Mouse (Mus musculus): Measurements from ENCODE around the gene Cyp2c54. TPM values are rescaled to one million over a fixed set of nuclear protein-coding genes. Genes with fewer than 3 reads are reported as not detected.
"Not testable (repeated sequence)": the region's sequence is repeated elsewhere in the genome, so short reads cannot be mapped to it uniquely, and the experiment has no call there.

Gene Cyp2c54
- not detected in 2 replicates for polyA plus RNA-seq (2015; fragmentation: Nextera tagmentation; extraction: Ambion mirVana)

- Histone ChIP-seq H3K4me3 (ENCODE audit: low read length) (no peak within 1 kb of the TSS), H3K27me3 (ENCODE audit: control insufficient read depth, insufficient read depth, low read length) (no peaks in the 10 kb centered on the region), H3K27ac (ENCODE audit: low read length) (no peak within 1 kb of the TSS), H3K36me3 (ENCODE audit: control insufficient read depth, insufficient read depth) (no peaks in the 10 kb centered on the region), H3K4me2 (ENCODE audit: low read depth, low read length) (no peak within 1 kb of the TSS), H3K4me1 (ENCODE audit: control insufficient read depth, insufficient read depth, low read length) (no peaks in the 10 kb centered on the region), H3K9ac (ENCODE audit: low read length) (no peak within 1 kb of the TSS), H3K9me3 (replicated peaks; ENCODE audit: control insufficient read depth, low read length) (no peaks in the 10 kb centered on the region)
- no peak for ATAC-seq (replicated peaks; ENCODE audit: extremely low read depth, insufficient read depth, low FRiP score)
Measured at GRCm38 (mm10) chr19:40073701-40074100, at the start of gene Cyp2c54. Gene Cyp2c54 (minus strand): TSS chr19:40073827.

DNA sequence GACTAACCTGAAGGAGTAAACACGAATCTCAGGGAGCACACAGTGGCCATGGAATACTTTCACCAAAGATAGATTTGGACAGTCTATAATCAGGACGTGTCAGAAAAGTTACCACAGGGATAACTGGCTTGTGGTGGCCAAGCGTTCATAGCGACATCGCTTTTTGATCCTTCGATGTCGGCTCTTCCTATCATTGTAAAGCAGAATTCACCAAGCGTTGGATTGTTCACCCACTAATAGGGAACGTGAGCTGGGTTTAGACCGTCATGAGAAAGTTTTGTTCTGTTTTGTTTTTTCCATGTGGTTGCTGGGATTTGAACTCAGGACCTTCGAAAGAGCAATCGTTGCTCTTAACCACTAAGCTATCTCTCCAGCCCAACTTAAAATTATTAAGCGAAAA, 46.0 kb upstream of the Cyp2c54 start:
- 76% methylated on average over 13 of the region's 13 CpGs for WGBS
- H3K4me3 ChIP-seq (ENCODE audit: low read length); H3K4me1 ChIP-seq (ENCODE audit: control insufficient read depth, insufficient read depth, low read length); H3K27ac ChIP-seq (ENCODE audit: low read length); H3K4me2 ChIP-seq (ENCODE audit: low read depth, low read length); ATAC-seq (replicated peaks; ENCODE audit: extremely low read depth, insufficient read depth, low FRiP score); H3K9me3 ChIP-seq (replicated peaks; ENCODE audit: control insufficient read depth, low read length); H3K36me3 ChIP-seq (ENCODE audit: control insufficient read depth, insufficient read depth); H3K27me3 ChIP-seq (ENCODE audit: control insufficient read depth, insufficient read depth, low read length); H3K9ac ChIP-seq (ENCODE audit: low read length): not testable (repeated sequence)

DNA sequence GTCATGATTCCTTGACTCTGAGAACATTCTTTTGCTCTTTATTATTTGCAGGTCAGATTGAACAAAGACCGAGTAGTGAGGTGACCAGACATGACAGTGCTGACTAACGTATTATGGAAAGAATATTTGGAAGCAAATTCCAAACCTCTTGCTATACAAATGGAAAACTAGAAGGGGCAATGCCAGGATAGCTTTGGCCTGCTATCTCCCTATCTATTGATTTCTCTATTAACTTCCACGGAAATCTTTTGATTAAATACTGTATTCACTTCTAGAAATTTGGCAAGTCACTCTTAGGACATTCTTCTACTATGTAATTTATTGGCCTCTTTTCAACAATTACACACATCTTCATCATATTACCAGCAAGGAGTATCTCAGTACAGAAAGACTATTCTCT, 17.5 kb upstream of the Cyp2c54 start:
- Histone ChIP-seq H3K36me3 (ENCODE audit: control insufficient read depth, insufficient read depth) (no peaks in the 10 kb centered on the region), H3K4me3 (ENCODE audit: low read length) (no peak overlapping the region), H3K4me2 (ENCODE audit: low read depth, low read length) (no peak overlapping the region), H3K27ac (ENCODE audit: low read length) (no peak overlapping the region), H3K9me3 (replicated peaks; ENCODE audit: control insufficient read depth, low read length) (no peaks in the 10 kb centered on the region), H3K4me1 (ENCODE audit: control insufficient read depth, insufficient read depth, low read length) (no peaks in the 10 kb centered on the region), H3K9ac (ENCODE audit: low read length) (no peak overlapping the region), H3K27me3 (ENCODE audit: control insufficient read depth, insufficient read depth, low read length) (no peaks in the 10 kb centered on the region)
- 63% methylated on average over 3 of the region's 3 CpGs for WGBS
- no peak for ATAC-seq (replicated peaks; ENCODE audit: extremely low read depth, insufficient read depth, low FRiP score)

GRCm38 (mm10) chr19:40089421-40089820, 15.8 kb upstream of the Cyp2c54 start, which contains the start of gene Cyp2c50:
Gene Cyp2c50 (plus strand): TSS chr19:40089688.
- not testable (repeated sequence) for ATAC-seq (replicated peaks; ENCODE audit: extremely low read depth, insufficient read depth, low FRiP score); H3K27ac ChIP-seq (ENCODE audit: low read length); H3K4me2 ChIP-seq (ENCODE audit: low read depth, low read length)

GRCm38 (mm10) chr19:40088381-40088780, 14.8 kb upstream of the Cyp2c54 start:
- no peaks in the 10 kb centered on the region for H3K9me3 ChIP-seq (replicated peaks; ENCODE audit: control insufficient read depth, low read length)
- 85% methylated on average over 1 of the region's 1 CpGs for WGBS

More at GRCm38 (mm10) chr19:40089421-40089820, 15.8 kb upstream of the Cyp2c54 start, which contains the start of gene Cyp2c50:
- H3K27me3 ChIP-seq (ENCODE audit: control insufficient read depth, insufficient read depth, low read length); H3K4me1 ChIP-seq (ENCODE audit: control insufficient read depth, insufficient read depth, low read length); H3K9me3 ChIP-seq (replicated peaks; ENCODE audit: control insufficient read depth, low read length); H3K36me3 ChIP-seq (ENCODE audit: control insufficient read depth, insufficient read depth); H3K9ac ChIP-seq (ENCODE audit: low read length); H3K4me3 ChIP-seq (ENCODE audit: low read length): not testable (repeated sequence)
- WGBS: 100% methylated on average over 1 of the region's 1 CpGs

GRCm38 (mm10) chr19:39992140-39992539, 81.5 kb downstream of the Cyp2c54 start, which contains the start of gene Cyp2c37:
Gene Cyp2c37 (plus strand): TSS chr19:39992424.
- H3K9ac ChIP-seq (ENCODE audit: low read length); H3K4me3 ChIP-seq (ENCODE audit: low read length); H3K27ac ChIP-seq (ENCODE audit: low read length); H3K4me1 ChIP-seq (ENCODE audit: control insufficient read depth, insufficient read depth, low read length); H3K9me3 ChIP-seq (replicated peaks; ENCODE audit: control insufficient read depth, low read length); ATAC-seq (replicated peaks; ENCODE audit: extremely low read depth, insufficient read depth, low FRiP score); H3K4me2 ChIP-seq (ENCODE audit: low read depth, low read length); H3K36me3 ChIP-seq (ENCODE audit: control insufficient read depth, insufficient read depth); H3K27me3 ChIP-seq (ENCODE audit: control insufficient read depth, insufficient read depth, low read length): not testable (repeated sequence)
- WGBS: 94% methylated on average over 1 of the region's 1 CpGs

More at GRCm38 (mm10) chr19:40088381-40088780, 14.8 kb upstream of the Cyp2c54 start:
- Histone ChIP-seq H3K27me3 (ENCODE audit: control insufficient read depth, insufficient read depth, low read length) (no peaks in the 10 kb centered on the region), H3K4me2 (ENCODE audit: low read depth, low read length) (no peak overlapping the region), H3K4me3 (ENCODE audit: low read length) (no peak overlapping the region), H3K36me3 (ENCODE audit: control insufficient read depth, insufficient read depth) (no peaks in the 10 kb centered on the region), H3K27ac (ENCODE audit: low read length) (no peak overlapping the region), H3K9ac (ENCODE audit: low read length) (no peak overlapping the region), H3K4me1 (ENCODE audit: control insufficient read depth, insufficient read depth, low read length) (no peaks in the 10 kb centered on the region)
- ATAC-seq (replicated peaks; ENCODE audit: extremely low read depth, insufficient read depth, low FRiP score): no peak

- WGBS: 51% methylated on average over 2 of the region's 2 CpGs
- Histone ChIP-seq H3K36me3 (ENCODE audit: control insufficient read depth, insufficient read depth) (no peaks in the 10 kb centered on the region), H3K9ac (ENCODE audit: low read length) (no peak overlapping the region), H3K9me3 (replicated peaks; ENCODE audit: control insufficient read depth, low read length) (no peaks in the 10 kb centered on the region), H3K4me1 (ENCODE audit: control insufficient read depth, insufficient read depth, low read length) (no peaks in the 10 kb centered on the region), H3K4me3 (ENCODE audit: low read length) (no peak overlapping the region), H3K27me3 (ENCODE audit: control insufficient read depth, insufficient read depth, low read length) (no peaks in the 10 kb centered on the region), H3K4me2 (ENCODE audit: low read depth, low read length) (no peak overlapping the region), H3K27ac (ENCODE audit: low read length) (no peak overlapping the region)
- no peak for ATAC-seq (replicated peaks; ENCODE audit: extremely low read depth, insufficient read depth, low FRiP score)
Measured at GRCm38 (mm10) chr19:39989471-39989870, 84.2 kb downstream of the Cyp2c54 start.

Other genes with a start within 250 kb of the Cyp2c54 start
- not detected in 2 replicates for gene Cyp2c69, start 187.0 kb downstream of the Cyp2c54 start, polyA plus RNA-seq (2015; fragmentation: Nextera tagmentation; extraction: Ambion mirVana)
- gene Cyp2c37, start 81.4 kb downstream of the Cyp2c54 start, polyA plus RNA-seq (2015; fragmentation: Nextera tagmentation; extraction: Ambion mirVana): not detected in 2 replicates
- not detected in 2 replicates for gene Cyp2c50, start 15.9 kb upstream of the Cyp2c54 start, polyA plus RNA-seq (2015; fragmentation: Nextera tagmentation; extraction: Ambion mirVana)
- gene Cyp2c70, start 113.5 kb upstream of the Cyp2c54 start, polyA plus RNA-seq (2015; fragmentation: Nextera tagmentation; extraction: Ambion mirVana): not detected in 2 replicates
- 267 and 270 TPM in 2 replicates for gene Pdlim1, start 198.0 kb upstream of the Cyp2c54 start, polyA plus RNA-seq (2015; fragmentation: Nextera tagmentation; extraction: Ambion mirVana)

Data from heart, embryonic 16.5 days (tissue).